Mouse (Mus musculus) myocyte (in vitro differentiated cells): ENCODE measurements at regions not wholly inside any gene's neighbourhood (a gene's known extent, or its start where the extent isn't known, plus 50 kb on each side); places are given as distances from the start of the nearest gene placed in this dataset.

ENCODE experiments used
- H3K27me3 ChIP-seq: one replicate; pipeline ENCODE4 v1.6.1; 2011; ENCODE audit not compliant: control insufficient read depth, insufficient read depth, insufficient read length
- H3K36me3 ChIP-seq: one replicate; pipeline ENCODE4 v1.6.1; 2011; ENCODE audit not compliant: control insufficient read depth, insufficient read depth
- H3K4me2 ChIP-seq: one replicate; pipeline ENCODE4 v1.6.1; 2011; ENCODE audit warnings: low read depth, control low read depth
- H3K4me3 ChIP-seq: one replicate; pipeline ENCODE4 v1.5.1; 2011; ENCODE audit warnings: mild to moderate bottlenecking, control low read depth, moderate library complexity
- H3K79me2 ChIP-seq: one replicate; pipeline ENCODE4 v1.6.1; 2011; ENCODE audit not compliant: control insufficient read depth, insufficient read depth
- H3ac ChIP-seq: one replicate; pipeline ENCODE4 v1.6.1; 2011; ENCODE audit not compliant: control insufficient read depth, insufficient read length
- CEBPB ChIP-seq: IDR thresholded peaks from 2 replicates; pipeline ENCODE4 v1.6.1; 2011; ENCODE audit warnings: mild to moderate bottlenecking, moderate library complexity; ENCODE audit not compliant: poor library complexity, insufficient read depth, severe bottlenecking
- E2F4 ChIP-seq: IDR thresholded peaks from one replicate; pipeline ENCODE4 v1.6.1; 2011; ENCODE audit warnings: mild to moderate bottlenecking, control low read depth, moderate library complexity; ENCODE audit not compliant: insufficient read depth
- MAX ChIP-seq: IDR thresholded peaks from one replicate; pipeline ENCODE4 v1.6.1; 2011; ENCODE audit warnings: low read depth, mild to moderate bottlenecking, control low read depth
- MYOD1 ChIP-seq, 3 experiments: IDR thresholded peaks; one replicate each; pipeline ENCODE4 v1.6.1; 2011; ENCODE audit warnings: control low read depth in 2 of 3, low read depth in 2 of 3, mild to moderate bottlenecking in 2 of 3, moderate library complexity in 1 of 3; ENCODE audit not compliant: insufficient read length in 2 of 3, control insufficient read depth in 1 of 3
- MYOG ChIP-seq, 3 experiments: IDR thresholded peaks; one replicate each; pipeline ENCODE4 v1.6.1; 2011; ENCODE audit warnings: control low read depth in 2 of 3, low read depth in 2 of 3, mild to moderate bottlenecking in 2 of 3; ENCODE audit not compliant: insufficient read length in 2 of 3, control insufficient read depth in 1 of 3, insufficient read depth in 1 of 3
- POLR2A ChIP-seq: IDR thresholded peaks from one replicate; pipeline ENCODE4 v1.6.1; 2011; ENCODE audit warnings: low read depth, mild to moderate bottlenecking, control low read depth, moderate library complexity; ENCODE audit not compliant: insufficient read length
- POLR2AphosphoS2 ChIP-seq: IDR thresholded peaks from one replicate; pipeline ENCODE4 v1.6.1; 2011; ENCODE audit warnings: low read depth, control low read depth; ENCODE audit not compliant: insufficient read length
- REST ChIP-seq: IDR thresholded peaks from one replicate; pipeline ENCODE4 v1.6.1; 2011; ENCODE audit warnings: mild to moderate bottlenecking, control low read depth, moderate library complexity; ENCODE audit not compliant: insufficient read depth, insufficient read length
- SRF ChIP-seq: IDR thresholded peaks from one replicate; pipeline ENCODE4 v1.6.1; 2011; ENCODE audit warnings: low read depth; ENCODE audit not compliant: control insufficient read depth, insufficient read length
- TCF12 ChIP-seq: IDR thresholded peaks from one replicate; pipeline ENCODE4 v1.6.1; 2011; ENCODE audit warnings: mild to moderate bottlenecking, control low read depth; ENCODE audit not compliant: poor library complexity, insufficient read depth, severe bottlenecking
- TCF3 ChIP-seq: IDR thresholded peaks from one replicate; pipeline ENCODE4 v1.6.1; 2011; ENCODE audit warnings: low read depth, control low read depth; ENCODE audit not compliant: insufficient read length
- USF1 ChIP-seq: IDR thresholded peaks from one replicate; pipeline ENCODE4 v1.6.1; 2011; ENCODE audit warnings: low read depth, mild to moderate bottlenecking, control low read depth, moderate library complexity

GRCm38 (mm10) chr7:137522450-137522849 is 85.0 kb downstream of the Glrx3 start:
- Histone ChIP-seq H3K4me3 (no peak overlapping the region), H3ac (no peak overlapping the region), H3K4me2 (no peak overlapping the region), H3K79me2 (no peaks in the 10 kb centered on the region), H3K36me3 (no peaks in the 10 kb centered on the region), H3K27me3 (no peaks in the 10 kb centered on the region)
- TF ChIP-seq POLR2AphosphoS2 (no peak), TCF12 (no peak), MYOD1 (IDR thresholded peaks at IDR 0.05; ENCODE audit: control insufficient read depth in 1 of 3, insufficient read length in 2 of 3, low read depth in 2 of 3) (no peak), SRF (no peak), TCF3 (no peak), MAX (no peak)

GRCm38 (mm10) chr7:137533476-137533875 is 96.1 kb downstream of the Glrx3 start:
- no peak for TF ChIP-seq SRF
- Histone ChIP-seq H3K4me3 (no peak overlapping the region), H3K79me2 (no peaks in the 10 kb centered on the region), H3ac (no peak overlapping the region), H3K27me3 (no peaks in the 10 kb centered on the region), H3K4me2 (no peak overlapping the region), H3K36me3 (no peaks in the 10 kb centered on the region)

- H3K79me2 ChIP-seq: no peaks in the 10 kb centered on the region
- no peaks in the 10 kb centered on the region for H3K27me3 ChIP-seq
- H3ac ChIP-seq: no peak overlapping the region
- H3K4me2 ChIP-seq: no peak overlapping the region
- H3K4me3 ChIP-seq: no peak overlapping the region
- H3K36me3 ChIP-seq: no peaks in the 10 kb centered on the region
- no peak for TF ChIP-seq USF1
- no peak for TF ChIP-seq MAX
- no peak for TF ChIP-seq TCF3
- no peak for TF ChIP-seq REST
- TF ChIP-seq POLR2AphosphoS2: no peak
- no peak for TF ChIP-seq E2F4
- no peak for TF ChIP-seq TCF12
- no peak for TF ChIP-seq MYOD1 (IDR thresholded peaks at IDR 0.05; ENCODE audit: control insufficient read depth in 1 of 3, insufficient read length in 2 of 3, low read depth in 2 of 3)
- no peak for TF ChIP-seq CEBPB
- no peak for TF ChIP-seq MYOG (IDR thresholded peaks at IDR 0.05; ENCODE audit: control insufficient read depth in 1 of 3, insufficient read depth in 1 of 3, insufficient read length in 2 of 3, low read depth in 2 of 3)
- TF ChIP-seq SRF: no peak
Observed at GRCm38 (mm10) chr7:137549991-137550390, 112.6 kb downstream of the Glrx3 start.

GRCm38 (mm10) chr7:137552551-137553198 is 115.3 kb downstream of the Glrx3 start:
- no peak for TF ChIP-seq TCF12
- TF ChIP-seq POLR2A: no peak
- no peak for TF ChIP-seq CEBPB
- no peak for TF ChIP-seq MYOD1 (IDR thresholded peaks at IDR 0.05; ENCODE audit: control insufficient read depth in 1 of 3, insufficient read length in 2 of 3, low read depth in 2 of 3)
- TF ChIP-seq TCF3: no peak
- TF ChIP-seq MAX: no peak
- TF ChIP-seq SRF: no peak
- TF ChIP-seq E2F4: no peak
- no peak for TF ChIP-seq REST
- no peak for TF ChIP-seq USF1
- TF ChIP-seq POLR2AphosphoS2: no peak
- no peak for TF ChIP-seq MYOG (IDR thresholded peaks at IDR 0.05; ENCODE audit: control insufficient read depth in 1 of 3, insufficient read depth in 1 of 3, insufficient read length in 2 of 3, low read depth in 2 of 3)
- no peak overlapping the region for H3K4me2 ChIP-seq

GRCm38 (mm10) chr7:137555481-137555880 is 118.1 kb downstream of the Glrx3 start:
- no peaks in the 10 kb centered on the region for H3K79me2 ChIP-seq
- H3K4me2 ChIP-seq: no peak overlapping the region
- no peak overlapping the region for H3ac ChIP-seq
- no peaks in the 10 kb centered on the region for H3K36me3 ChIP-seq
- H3K27me3 ChIP-seq: no peaks in the 10 kb centered on the region
- no peak overlapping the region for H3K4me3 ChIP-seq
- no peak for TF ChIP-seq POLR2AphosphoS2
- TF ChIP-seq SRF: no peak
- no peak for TF ChIP-seq MAX
- no peak for TF ChIP-seq TCF12
- no peak for TF ChIP-seq MYOG (IDR thresholded peaks at IDR 0.05; ENCODE audit: control insufficient read depth in 1 of 3, insufficient read depth in 1 of 3, insufficient read length in 2 of 3, low read depth in 2 of 3)
- no peak for TF ChIP-seq E2F4
- no peak for TF ChIP-seq REST
- no peak for TF ChIP-seq MYOD1 (IDR thresholded peaks at IDR 0.05; ENCODE audit: control insufficient read depth in 1 of 3, insufficient read length in 2 of 3, low read depth in 2 of 3)
- TF ChIP-seq POLR2A: no peak
- TF ChIP-seq CEBPB: no peak
- TF ChIP-seq TCF3: no peak
- TF ChIP-seq USF1: no peak

More at GRCm38 (mm10) chr7:137552551-137553198, 115.3 kb downstream of the Glrx3 start:
- Histone ChIP-seq H3K79me2 (no peaks in the 10 kb centered on the region), H3K27me3 (no peaks in the 10 kb centered on the region), H3K4me3 (no peak overlapping the region), H3ac (no peak overlapping the region), H3K36me3 (no peaks in the 10 kb centered on the region)
